Mouse (Mus musculus) right cerebral cortex, postnatal 25 days (tissue): ENCODE measurements around the gene Eps8l3.
A peak's percentile ranks its signal among the peaks of the same experiment; 100 is the strongest.
"Not testable (repeated sequence)": the region's sequence is repeated elsewhere in the genome, so short reads cannot be mapped to it uniquely, and the experiment has no call there.

ENCODE experiments used
- DNase-seq: peaks from one replicate; pipeline ENCODE4 v3.0.0; 2022

Gene Eps8l3

DNA sequence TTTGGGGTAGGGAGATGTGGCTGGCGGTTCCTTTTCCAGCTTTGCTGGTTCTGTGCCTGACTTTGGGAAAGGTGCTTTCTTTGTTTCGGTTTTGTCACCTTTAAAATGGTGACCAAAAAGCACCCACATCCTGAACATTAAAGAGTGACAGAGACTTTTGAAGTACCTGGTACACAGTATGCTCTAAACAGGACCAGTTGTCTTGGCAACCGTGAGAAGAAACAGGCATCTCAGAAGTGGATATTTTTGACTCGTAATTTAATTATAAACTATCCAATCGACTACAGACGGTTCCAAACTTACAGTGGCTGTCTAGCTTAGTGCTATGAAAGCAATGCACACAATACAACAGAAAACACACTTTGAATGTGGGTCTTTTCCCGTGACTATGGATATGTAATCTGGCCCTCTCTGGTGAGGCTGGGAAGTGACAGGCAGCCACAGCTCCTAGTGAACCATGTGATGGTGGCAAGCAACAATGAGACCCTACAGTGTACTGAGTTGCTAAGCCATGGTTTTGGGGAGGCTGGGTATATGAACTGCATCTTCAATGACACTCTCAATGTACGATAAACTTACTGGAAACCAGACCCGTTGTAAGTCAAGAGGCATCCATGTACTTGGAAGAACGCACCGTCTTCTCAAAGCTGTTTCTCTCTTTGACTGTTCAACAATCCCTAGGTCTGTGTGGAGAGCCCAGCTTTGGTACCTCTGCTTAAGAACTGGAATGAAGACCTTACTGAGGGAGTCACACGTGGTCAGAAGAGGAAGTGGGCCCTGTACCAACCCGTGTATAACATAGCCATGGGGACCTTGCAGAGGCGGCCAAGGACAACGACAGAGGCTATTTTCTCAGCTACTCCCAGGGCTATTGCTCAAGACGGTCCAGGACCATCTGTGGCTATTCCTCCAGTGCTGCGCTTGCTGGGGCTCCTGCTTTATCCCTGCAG lies 23.5 kb upstream of the Eps8l3 start:
- no peak for DNase-seq

- DNase-seq: no peak
Observed at GRCm38 (mm10) chr3:107855368-107855767, 21.7 kb upstream of the Eps8l3 start.

- DNase-seq: no peak
Observed at GRCm38 (mm10) chr3:107857646-107858045, 19.4 kb upstream of the Eps8l3 start.

DNA sequence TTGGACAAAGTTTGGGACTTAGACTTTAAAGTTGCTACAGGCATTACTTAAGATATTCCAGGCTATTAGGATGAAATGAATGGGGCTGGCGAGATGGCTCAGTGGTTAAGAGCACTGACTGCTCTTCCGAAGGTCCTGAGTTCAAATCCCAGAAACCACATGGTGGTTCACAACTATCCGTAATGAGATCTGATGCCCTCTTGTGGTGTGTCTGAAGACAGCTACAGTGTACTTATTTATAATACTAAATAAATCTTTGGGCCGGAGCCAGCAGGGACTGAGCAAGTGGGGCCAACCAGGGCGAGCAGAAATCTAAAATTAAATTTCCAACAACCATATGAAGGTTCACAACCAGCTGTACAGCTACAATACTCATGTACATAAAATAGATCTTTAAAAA lies 15.5 kb upstream of the Eps8l3 start:
- DNase-seq: not testable (repeated sequence)

DNA sequence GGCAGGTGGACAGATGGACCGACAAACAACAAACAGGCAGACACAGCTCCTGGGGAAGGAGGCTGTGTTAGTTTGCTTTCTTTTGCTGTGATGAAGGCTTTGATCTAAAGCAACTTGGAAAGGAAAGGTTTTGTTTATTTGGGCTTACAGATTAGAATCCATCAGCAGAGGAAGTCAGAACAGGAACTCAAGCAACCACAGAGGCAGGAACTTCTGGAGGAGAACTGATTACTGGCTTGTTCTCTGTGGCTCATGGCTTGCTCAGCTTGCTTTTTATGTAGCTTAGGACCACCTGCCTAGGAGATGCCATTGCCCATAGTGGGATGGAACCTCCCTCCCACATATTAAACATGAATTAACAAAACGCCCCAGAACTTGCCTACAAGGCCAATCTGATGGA lies 14.6 kb upstream of the Eps8l3 start:
- DNase-seq: no peak

GRCm38 (mm10) chr3:107863471-107863870 lies 13.6 kb upstream of the Eps8l3 start:
- DNase-seq: no peak

GRCm38 (mm10) chr3:107863898-107864603 lies 13.0 kb upstream of the Eps8l3 start:
- DNase-seq: peak; percentile 86

DNA sequence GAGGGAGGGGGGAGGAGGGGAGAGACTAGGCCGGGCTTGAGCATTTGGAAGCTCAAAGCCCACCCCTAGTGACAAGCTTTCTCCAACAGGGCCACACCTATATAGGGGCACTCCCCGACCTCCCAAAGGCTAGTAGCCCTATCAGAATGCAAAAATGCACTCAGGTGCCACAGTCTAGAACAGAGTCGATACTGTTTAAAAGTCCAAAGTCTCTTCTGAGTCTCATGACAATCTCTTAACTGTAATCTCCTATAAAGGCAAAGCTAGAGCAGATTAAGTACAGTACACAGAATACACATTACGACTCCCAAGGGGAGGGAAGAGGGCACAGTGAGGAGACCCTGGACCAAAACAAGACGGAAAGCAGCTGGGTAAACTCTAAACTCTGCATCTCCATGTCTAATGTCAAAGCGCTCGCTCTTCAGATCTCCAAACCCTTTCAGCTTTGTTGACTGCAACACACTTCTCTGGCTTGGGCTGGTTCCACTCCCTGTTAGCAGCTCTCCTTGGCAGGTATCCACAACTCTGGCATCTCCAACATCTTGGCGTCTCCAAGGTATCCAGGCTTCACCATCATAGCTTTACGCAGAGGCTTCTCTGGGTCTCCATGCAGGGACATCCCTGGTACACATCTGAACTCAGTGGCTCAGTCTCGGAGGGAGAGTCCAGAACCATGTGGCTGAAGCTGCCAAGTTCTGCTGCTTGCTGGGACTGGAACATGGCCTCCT lies 11.5 kb upstream of the Eps8l3 start:
- no peak for DNase-seq

DNA sequence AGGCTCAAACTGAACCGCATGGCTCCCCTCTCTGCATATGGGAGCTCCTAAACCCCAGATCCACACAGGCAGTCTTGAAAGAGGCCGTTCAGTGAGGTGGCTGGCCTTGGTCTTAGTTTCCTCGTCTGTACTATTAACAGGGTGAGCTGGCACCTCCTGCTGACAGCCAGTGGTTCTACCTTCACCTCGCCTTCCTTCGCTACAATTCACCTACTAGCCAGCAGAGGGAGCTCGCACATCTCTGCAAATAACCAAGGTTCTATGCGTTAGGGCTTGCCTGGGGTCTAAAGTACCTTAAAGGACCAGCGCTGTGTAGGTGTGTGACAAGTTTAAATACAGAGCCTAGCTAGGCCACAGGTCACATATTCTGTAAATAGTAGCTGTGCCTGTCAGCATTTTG lies 9.9 kb upstream of the Eps8l3 start:
- DNase-seq: peak; percentile 81

GRCm38 (mm10) chr3:107868452-107868851 lies 8.6 kb upstream of the Eps8l3 start:
- no peak for DNase-seq

DNA sequence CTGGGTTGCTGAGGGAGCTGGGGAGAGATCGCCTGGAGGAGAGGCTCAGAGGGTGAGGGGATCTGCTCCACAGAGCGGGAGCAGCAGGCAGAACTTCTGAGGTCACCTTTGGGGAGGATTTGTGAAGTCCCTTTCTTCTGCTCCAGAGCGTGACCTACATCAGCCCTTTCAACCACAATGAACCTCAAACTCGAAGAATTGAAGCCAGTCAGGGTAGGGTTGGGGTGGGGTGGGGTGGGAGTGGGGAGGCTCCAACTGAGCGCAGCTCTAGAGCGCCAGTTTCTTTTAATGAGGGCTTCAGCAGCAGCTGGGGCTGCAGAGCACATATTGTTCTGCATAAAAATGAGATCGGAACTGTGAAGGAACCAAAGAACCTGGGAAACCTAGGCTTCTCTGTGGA lies 7.9 kb upstream of the Eps8l3 start:
- peak; percentile 28 for DNase-seq

GRCm38 (mm10) chr3:107869925-107870324 lies 7.1 kb upstream of the Eps8l3 start:
- no peak for DNase-seq

GRCm38 (mm10) chr3:107873335-107874251 lies 3.4 kb upstream of the Eps8l3 start:
- no peak for DNase-seq

- DNase-seq: no peak
Observed at GRCm38 (mm10) chr3:107875231-107875630, 1.8 kb upstream of the Eps8l3 start.

DNA sequence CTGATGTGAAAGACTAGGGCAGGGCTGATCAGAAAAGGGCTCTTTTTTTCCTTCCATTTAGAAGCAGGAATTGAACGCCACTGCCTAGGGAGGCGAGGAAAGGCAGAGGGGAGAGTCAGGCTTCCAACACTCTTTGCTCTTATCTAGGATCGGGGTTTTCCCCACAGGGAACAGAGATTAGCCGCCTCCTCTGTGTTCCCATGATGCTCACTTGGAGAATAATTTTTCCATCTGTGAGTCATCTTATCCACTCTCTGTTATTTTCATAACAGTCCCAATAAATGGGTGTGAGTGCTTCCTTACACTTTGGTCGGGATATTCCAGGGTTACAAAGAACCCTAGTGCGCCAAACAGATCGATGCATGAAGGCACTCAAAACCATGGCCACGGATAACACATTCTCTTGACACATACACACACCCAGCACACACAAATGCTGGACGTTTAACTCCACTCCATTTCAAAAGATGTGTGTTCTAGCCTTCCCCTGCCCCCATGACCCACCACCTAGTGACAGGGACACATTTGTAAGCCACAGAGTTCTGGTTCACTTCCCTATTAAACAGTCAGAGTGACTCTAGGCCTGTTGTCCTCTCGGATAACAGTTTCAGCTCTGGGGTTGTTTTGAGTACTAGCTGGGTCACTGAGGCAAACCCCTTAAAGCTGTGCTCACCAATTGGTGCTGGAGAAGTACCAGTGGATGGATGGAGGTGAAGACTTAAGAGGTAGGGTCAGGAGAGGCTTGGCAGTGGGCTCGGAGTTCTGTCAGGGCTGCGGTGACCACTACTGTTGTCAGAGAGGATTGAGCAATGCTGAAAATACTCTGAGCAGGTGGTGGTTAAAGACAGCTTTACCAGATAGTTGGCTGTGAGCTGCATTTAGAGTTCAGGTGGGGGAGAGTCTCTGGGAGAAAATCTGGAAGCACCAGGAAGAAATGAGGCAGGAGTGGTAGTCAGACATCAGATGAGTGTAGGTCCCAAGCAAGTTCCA lies 1.0 kb downstream of the Eps8l3 start:
- DNase-seq: no peak

DNA sequence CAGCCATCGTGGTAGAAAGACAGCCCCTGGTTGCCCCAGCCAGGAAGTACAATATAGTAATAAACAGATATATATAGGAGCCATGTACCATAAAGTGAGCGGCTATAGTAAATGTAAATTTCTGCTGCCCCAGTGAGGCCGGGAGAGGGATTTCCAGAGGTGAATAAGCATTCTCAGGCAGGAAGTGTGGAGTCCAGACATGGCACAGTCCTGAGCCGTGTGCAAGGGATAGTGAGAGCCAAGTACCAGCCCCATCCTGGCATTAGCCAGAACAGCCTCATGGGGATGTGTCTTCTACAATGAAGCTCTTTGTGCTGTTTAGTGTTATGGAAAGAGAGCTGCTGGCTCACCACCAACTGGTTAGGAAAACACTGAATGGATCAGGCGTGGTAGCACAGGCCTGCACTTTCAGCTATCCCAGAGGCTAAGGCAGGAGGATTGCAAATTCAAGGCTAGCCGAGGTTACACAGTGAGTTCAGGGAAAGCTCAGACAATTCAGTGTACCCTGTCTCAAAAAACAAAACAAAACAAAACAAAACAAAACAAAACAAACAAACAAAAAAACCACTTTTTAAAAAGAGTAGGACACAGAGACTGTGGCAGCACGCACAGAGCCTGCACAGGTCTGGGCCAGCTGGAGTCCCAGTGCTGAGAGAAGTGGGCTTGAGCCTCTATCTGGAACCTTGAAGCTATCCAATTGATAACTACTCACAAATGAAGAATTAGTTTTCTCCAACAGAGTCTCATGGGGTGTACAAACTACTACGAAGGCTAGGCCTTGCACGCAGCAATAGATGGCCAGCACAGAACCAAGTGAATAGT lies 10.9 kb downstream of the Eps8l3 start:
- peak; percentile 35 for DNase-seq

- DNase-seq: not testable (repeated sequence)
Observed at GRCm38 (mm10) chr3:107889236-107889635, 12.2 kb downstream of the Eps8l3 start.

- DNase-seq: no peak
Observed at GRCm38 (mm10) chr3:107895194-107895719, 18.2 kb downstream of the Eps8l3 start.

GRCm38 (mm10) chr3:107895720-107896569 lies 18.9 kb downstream of the Eps8l3 start, which contains the start of gene Gstm5:
TSS of gene Gstm5 (plus strand) at chr3:107895821.
- peak; percentile 89 for DNase-seq
